Mouse (Mus musculus): Measurements from ENCODE around the gene Olfr212. TPM values are rescaled to one million over a fixed set of nuclear protein-coding genes. Genes with fewer than 3 reads are reported as not detected.

The Olfr212 gene
- 0.11 TPM for polyA plus RNA-seq (2017; shearing (Covaris generic))

DNA sequence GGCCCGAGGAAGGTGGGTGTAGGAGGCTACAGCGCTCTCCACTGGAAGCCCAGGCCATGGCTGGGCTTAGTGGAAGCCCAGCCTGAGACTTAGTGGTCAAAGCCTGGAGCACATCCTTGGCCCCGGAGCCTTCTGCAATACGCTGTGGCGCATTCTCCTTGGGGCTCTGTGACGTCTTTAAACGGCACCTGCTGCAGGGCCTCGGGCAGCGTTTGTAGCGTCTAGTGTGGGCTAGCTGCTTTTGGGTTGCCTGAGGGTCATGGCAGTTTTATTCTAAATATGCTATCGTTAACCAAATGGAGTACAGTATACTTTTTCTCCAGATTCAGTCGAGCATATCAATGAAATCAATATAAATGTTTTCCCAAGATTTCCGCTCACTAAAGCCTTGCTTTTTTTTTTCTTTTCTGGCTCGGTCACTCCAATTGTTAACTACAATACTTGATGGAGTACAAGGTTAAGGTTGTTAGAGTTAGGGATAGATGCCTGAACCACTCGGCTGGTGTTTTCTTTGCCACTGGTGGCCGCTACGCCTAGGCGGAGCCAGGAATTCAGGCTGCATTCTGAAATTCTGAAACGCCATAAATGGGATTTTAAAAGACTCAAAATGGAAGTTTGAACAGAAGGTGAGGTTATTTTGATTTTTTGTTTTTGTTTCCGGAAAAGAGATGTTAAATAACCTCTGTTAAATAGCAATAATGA lies at the start of gene Olfr212:
Gene Olfr212, plus strand, starts transcription at position 215 of the 702 bp plus-strand sequence.

GRCm38 (mm10) chr6:116460544-116461283 lies 45.6 kb upstream of the Olfr212 start, which contains the start of gene Alox5:
TSS of gene Alox5 (minus strand) at chr6:116461178.

DNA sequence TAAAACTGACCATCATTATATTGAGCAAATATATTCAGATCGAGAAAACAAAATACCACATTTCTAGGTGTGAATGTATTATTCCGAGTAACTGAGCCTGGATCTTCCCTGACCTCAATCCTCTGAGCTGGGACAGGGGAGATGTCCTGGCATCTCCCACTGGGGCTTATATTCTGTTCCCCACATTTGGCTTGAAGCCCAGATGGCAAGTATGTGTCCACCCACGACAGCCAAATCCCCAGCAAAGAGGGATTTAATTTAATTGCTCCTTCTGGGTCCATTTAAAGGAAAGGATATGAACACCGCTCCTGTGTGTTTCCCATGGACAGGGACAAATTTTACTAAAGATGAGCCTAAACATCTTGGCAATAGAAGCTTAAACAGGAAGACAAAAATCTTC lies 17.5 kb upstream of the Olfr212 start, which contains the start of gene Olfr211:
Gene Olfr211, plus strand, starts transcription at position 301 of the 400 bp plus-strand sequence.

GRCm38 (mm10) chr6:116538156-116538555 lies 31.8 kb downstream of the Olfr212 start, which contains the start of gene Olfr213:
TSS of gene Olfr213 (plus strand) at chr6:116538456.

DNA sequence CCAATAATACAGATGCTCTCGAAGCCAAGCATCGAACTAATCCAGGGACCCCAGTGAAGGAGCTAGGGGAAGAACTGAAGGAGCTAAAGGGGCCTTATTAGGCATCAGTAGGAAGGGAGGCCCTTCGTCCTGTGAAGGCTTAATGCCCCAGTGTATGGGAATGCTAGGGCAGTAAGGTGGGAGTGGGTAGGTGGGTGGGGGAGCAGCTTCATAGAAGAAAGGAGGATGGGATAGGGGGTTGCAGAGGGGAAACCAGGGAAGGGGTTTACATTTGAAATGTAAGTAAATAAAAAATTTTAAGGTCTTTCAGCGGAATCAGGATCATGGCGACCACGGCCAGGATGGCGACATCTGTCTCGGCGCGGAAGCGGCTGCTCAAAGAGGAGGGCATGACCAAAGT lies 44.5 kb downstream of the Olfr212 start, which contains the start of gene Gm5580:
Gene Gm5580, plus strand, starts transcription at position 301 of the 400 bp plus-strand sequence.

GRCm38 (mm10) chr6:116553935-116554334 lies 47.6 kb downstream of the Olfr212 start, which contains the start of gene Olfr214:
TSS of gene Olfr214 (plus strand) at chr6:116554235.

Other genes starting within 250 kb of the Olfr212 start
- 1.7 TPM for gene Zfand4, start 242.3 kb upstream of the Olfr212 start, polyA plus RNA-seq (2017; shearing (Covaris generic))
- 0.50 TPM for gene March8, start 168.5 kb upstream of the Olfr212 start, polyA plus RNA-seq (2017; shearing (Covaris generic))
- gene Alox5, start 45.3 kb upstream of the Olfr212 start, polyA plus RNA-seq (2017; shearing (Covaris generic)) = not detected
- gene Olfr211, start 17.4 kb upstream of the Olfr212 start, polyA plus RNA-seq (2017; shearing (Covaris generic)) = not detected
- not detected for gene Olfr213, start 31.9 kb downstream of the Olfr212 start, polyA plus RNA-seq (2017; shearing (Covaris generic))
- gene Gm5580, start 44.6 kb downstream of the Olfr212 start, polyA plus RNA-seq (2017; shearing (Covaris generic)) = not detected
- not detected for gene Olfr214, start 47.7 kb downstream of the Olfr212 start, polyA plus RNA-seq (2017; shearing (Covaris generic))
- not detected for gene Olfr215, start 77.7 kb downstream of the Olfr212 start, polyA plus RNA-seq (2017; shearing (Covaris generic))
- gene Zfp422, start 122.5 kb downstream of the Olfr212 start, polyA plus RNA-seq (2017; shearing (Covaris generic)) = 33.8 TPM
- not detected for gene Depp1, start 144.1 kb downstream of the Olfr212 start, polyA plus RNA-seq (2017; shearing (Covaris generic))
- 2.8 TPM for gene Rassf4, start 167.4 kb downstream of the Olfr212 start, polyA plus RNA-seq (2017; shearing (Covaris generic))
- 0.05 TPM for gene Tmem72, start 210.4 kb downstream of the Olfr212 start, polyA plus RNA-seq (2017; shearing (Covaris generic))

Data from inflammation-experienced regulatory T-cells, adult 16 weeks (primary cell).